Mouse (Mus musculus) cerebral cortex, adult 2 months (tissue): ENCODE measurements around the gene Cpn1.

Experiments used
- WGBS: fragments of 180-500 bp; shearing (Covaris S2); methylation state at CpG from one replicate; pipeline ENCODE4 v1.1.7; 2018; 5-methylcytosine and 5-hydroxymethylcytosine counted together

Cpn1 gene

GRCm38 (mm10) chr19:43981992-43982391 is 4.4 kb downstream of the Cpn1 start:
- WGBS: 95% methylated on average over 5 of the region's 5 CpGs

- WGBS: 94% methylated on average over 17 of the region's 17 CpGs
Observed at GRCm38 (mm10) chr19:43980711-43981110, 5.6 kb downstream of the Cpn1 start.

GRCm38 (mm10) chr19:43977799-43978198 is 8.6 kb downstream of the Cpn1 start:
- WGBS: 54% methylated on average over 3 of the region's 3 CpGs

GRCm38 (mm10) chr19:43976661-43977060 is 9.7 kb downstream of the Cpn1 start:
- 62% methylated on average over 6 of the region's 6 CpGs for WGBS

- WGBS: 74% methylated on average over 6 of the region's 6 CpGs
Observed at GRCm38 (mm10) chr19:43974221-43974620, 12.1 kb downstream of the Cpn1 start.

GRCm38 (mm10) chr19:43973711-43974110 is 12.6 kb downstream of the Cpn1 start:
- WGBS: 88% methylated on average over 9 of the region's 9 CpGs

- WGBS: 94% methylated on average over 8 of the region's 8 CpGs
Observed at GRCm38 (mm10) chr19:43972129-43972528, 14.2 kb downstream of the Cpn1 start.

- 52% methylated on average over 10 of the region's 11 CpGs for WGBS
Observed at GRCm38 (mm10) chr19:43968436-43969026, 17.8 kb downstream of the Cpn1 start.

- 82% methylated on average over 2 of the region's 2 CpGs for WGBS
Observed at GRCm38 (mm10) chr19:43966481-43966880, 19.9 kb downstream of the Cpn1 start.

GRCm38 (mm10) chr19:43965496-43966085 is 20.8 kb downstream of the Cpn1 start:
- WGBS: 69% methylated on average over 11 of the region's 11 CpGs

- WGBS: 74% methylated on average over 9 of the region's 9 CpGs
Observed at GRCm38 (mm10) chr19:43962795-43963194, 23.6 kb downstream of the Cpn1 start.

- WGBS: 94% methylated on average over 2 of the region's 2 CpGs
Observed at GRCm38 (mm10) chr19:43961185-43961584, 25.2 kb downstream of the Cpn1 start.

GRCm38 (mm10) chr19:43960014-43960413 is 26.3 kb downstream of the Cpn1 start:
- 87% methylated on average over 11 of the region's 11 CpGs for WGBS

- WGBS: 22% methylated on average over 2 of the region's 2 CpGs
Observed at GRCm38 (mm10) chr19:43959162-43959561, 27.2 kb downstream of the Cpn1 start.

- WGBS: 48% methylated on average over 4 of the region's 4 CpGs
Observed at GRCm38 (mm10) chr19:43957881-43958280, 28.5 kb downstream of the Cpn1 start.

GRCm38 (mm10) chr19:43957402-43957801 is 29.0 kb downstream of the Cpn1 start:
- 29% methylated on average over 4 of the region's 4 CpGs for WGBS

GRCm38 (mm10) chr19:43955266-43955665 is 31.1 kb downstream of the Cpn1 start:
- WGBS: 85% methylated on average over 5 of the region's 5 CpGs

- 86% methylated on average over 4 of the region's 4 CpGs for WGBS
Observed at GRCm38 (mm10) chr19:43954864-43955263, 31.5 kb downstream of the Cpn1 start.

- 92% methylated on average over 8 of the region's 8 CpGs for WGBS
Observed at GRCm38 (mm10) chr19:43952936-43953335, 33.4 kb downstream of the Cpn1 start.

- WGBS: 25% methylated on average over 12 of the region's 12 CpGs
Observed at GRCm38 (mm10) chr19:43949111-43949810, 37.1 kb downstream of the Cpn1 start.

GRCm38 (mm10) chr19:43944566-43944965 is 41.8 kb downstream of the Cpn1 start:
- WGBS: 94% methylated on average over 8 of the region's 8 CpGs

GRCm38 (mm10) chr19:43943076-43943475 is 43.3 kb downstream of the Cpn1 start:
- WGBS: 85% methylated on average over 16 of the region's 16 CpGs
